Mouse (Mus musculus) forebrain, postnatal 0 days (tissue): ENCODE data around the gene St3gal2. TPM values are rescaled to one million over a fixed set of nuclear protein-coding genes. Genes with fewer than 3 reads are reported as not detected.

Experiments
- ATAC-seq: fragments of 200-750 bp; cut with Nextera tagmentation; 2 replicates; pipeline ENCODE4 v1.8.0; 2017; ENCODE audit warnings: mild to moderate bottlenecking, moderate library complexity
- DNase-seq: peaks from one replicate; pipeline ENCODE4 v3.0.0-alpha.2; 2015
- H3K27ac ChIP-seq: fragments of 300-500 bp; sonication (generic); 2 replicates; pipeline ENCODE4 v1.5.1; 2014; ENCODE audit warnings: low read depth, mild to moderate bottlenecking, antibody characterized with exemption, low read length, moderate library complexity, mixed read lengths
- H3K27me3 ChIP-seq: fragments of 300-500 bp; sonication (generic); 2 replicates; pipeline ENCODE4 v1.6.1; 2014; ENCODE audit warnings: mild to moderate bottlenecking, low read length, mixed read lengths; ENCODE audit not compliant: insufficient read depth
- H3K36me3 ChIP-seq: fragments of 300-500 bp; sonication (generic); 2 replicates; pipeline ENCODE4 v1.6.1; 2014; ENCODE audit warnings: mild to moderate bottlenecking, moderate library complexity; ENCODE audit not compliant: insufficient read depth
- H3K4me1 ChIP-seq: fragments of 300-500 bp; sonication (generic); 2 replicates; pipeline ENCODE4 v1.6.1; 2014; ENCODE audit warnings: antibody characterized with exemption; ENCODE audit not compliant: insufficient read depth
- H3K4me2 ChIP-seq: fragments of 300-500 bp; sonication (generic); 2 replicates; pipeline ENCODE4 v1.6.1; 2014; ENCODE audit warnings: low read depth, mild to moderate bottlenecking, moderate library complexity
- H3K4me3 ChIP-seq: fragments of 300-500 bp; sonication (generic); 2 replicates; pipeline ENCODE4 v1.5.1; 2014; ENCODE audit warnings: low read depth, low read length, mixed read lengths
- H3K9ac ChIP-seq: fragments of 300-500 bp; sonication (generic); 2 replicates; pipeline ENCODE4 v1.6.1; 2014; ENCODE audit warnings: mild to moderate bottlenecking
- H3K9me3 ChIP-seq: fragments of 300-500 bp; sonication (generic); 2 replicates; pipeline ENCODE4 v1.6.1; 2016; ENCODE audit warnings: low read length
- CTCF ChIP-seq: sonication (generic); IDR thresholded peaks from 2 replicates; pipeline ENCODE4 v1.5.1; 2016; ENCODE audit warnings: antibody characterized with exemption, control low read depth, low read depth
- WGBS: fragments of 180-500 bp; shearing (Covaris S2); extraction: QIAGEN DNeasy Blood & Tissue Kit; methylation state at CpG from one replicate; pipeline ENCODE4 v1.1.7; 2014; 5-methylcytosine and 5-hydroxymethylcytosine counted together
- polyA plus RNA-seq: library from polyadenylated mRNA; unstranded; fragments of >200 nt; fragmentation: Nextera tagmentation; extraction: Ambion mirVana; gene quantifications from 2 replicates; pipeline ENCODE4 v1.2.1, GENCODE M21; 2015
- total RNA-seq: library from RNA; depleted of rRNA; stranded (reverse); fragments of >200 nt; gene quantifications from 2 replicates; pipeline ENCODE4 v1.2.3, GENCODE M21; 2014

St3gal2 gene
- total and polyA plus RNA-seq, 2 experiments from 2014 or later: 22.1 to 30.7 TPM

DNA sequence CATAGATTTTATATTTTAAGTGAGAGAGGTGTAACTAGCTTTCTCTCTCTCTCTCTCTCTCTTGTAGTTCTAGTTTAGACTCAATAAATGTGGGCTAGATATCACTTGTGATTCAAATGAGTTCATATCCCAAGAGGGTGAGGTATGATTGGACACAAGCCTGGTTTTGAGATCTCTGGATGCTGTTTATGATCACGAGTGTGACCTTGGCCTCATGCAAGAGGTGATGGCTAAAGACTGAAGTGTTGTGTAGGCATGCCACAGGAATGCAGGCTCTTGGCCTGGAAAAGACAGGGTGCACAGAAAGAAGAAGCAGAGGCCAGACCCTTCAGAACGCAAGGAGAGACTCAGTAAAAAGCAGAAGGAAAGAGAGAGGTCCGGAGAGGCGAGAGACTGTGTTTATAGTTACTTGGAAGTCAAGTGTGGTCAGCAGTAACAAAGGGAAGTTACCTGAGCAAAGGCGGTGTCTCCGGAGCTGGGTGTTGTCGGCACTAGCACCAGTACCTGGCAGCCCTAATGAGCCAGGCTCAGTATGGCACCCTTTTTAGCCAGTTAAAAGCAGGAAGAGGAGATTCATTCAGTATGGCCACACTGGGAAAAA is 24.7 kb downstream of the St3gal2 start:
- TF ChIP-seq CTCF: no peak
- no peak for ATAC-seq
- no peaks in the 10 kb centered on the region for H3K9me3 ChIP-seq
- no peak overlapping the region for H3K4me2 ChIP-seq
- no peaks in the 10 kb centered on the region for H3K36me3 ChIP-seq
- DNase-seq: no peak
- H3K9ac ChIP-seq: no peak overlapping the region
- WGBS: 91% methylated on average over 7 of the region's 7 CpGs
- no peaks in the 10 kb centered on the region for H3K27me3 ChIP-seq
- no peak overlapping the region for H3K4me3 ChIP-seq
- no peaks in the 10 kb centered on the region for H3K4me1 ChIP-seq
- H3K27ac ChIP-seq: no peak overlapping the region

DNA sequence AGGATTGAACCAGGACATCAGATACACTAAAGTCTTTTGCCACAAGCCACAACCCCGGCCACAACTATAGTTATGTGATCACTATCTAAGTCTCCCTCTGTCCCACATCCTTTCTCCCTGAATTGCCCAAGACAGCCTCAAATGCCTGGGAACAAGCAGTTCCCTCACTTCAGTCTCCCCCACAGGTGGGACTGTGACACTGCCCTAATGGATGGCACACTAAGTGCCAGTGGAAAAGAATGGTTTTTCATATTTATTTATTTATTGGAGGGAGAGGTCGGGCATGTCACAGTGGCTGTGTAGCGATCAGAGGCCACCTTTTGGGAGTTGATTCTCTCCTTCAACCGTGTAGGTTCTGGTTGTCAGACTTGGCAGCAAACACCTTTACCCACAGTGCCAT is 26.0 kb downstream of the St3gal2 start:
- Histone ChIP-seq H3K36me3 (no peaks in the 10 kb centered on the region), H3K4me1 (no peaks in the 10 kb centered on the region), H3K9me3 (no peaks in the 10 kb centered on the region), H3K27me3 (no peaks in the 10 kb centered on the region), H3K4me2 (no peak overlapping the region), H3K4me3 (no peak overlapping the region), H3K9ac (no peak overlapping the region), H3K27ac (no peak overlapping the region)
- no peak for TF ChIP-seq CTCF
- ATAC-seq (no peak), DNase-seq (no peak)
- 75% methylated on average over 4 of the region's 4 CpGs for WGBS

- WGBS: 86% methylated on average over 17 of the region's 17 CpGs
- Histone ChIP-seq H3K4me3 (no peak overlapping the region), H3K9me3 (no peaks in the 10 kb centered on the region), H3K27me3 (no peaks in the 10 kb centered on the region), H3K27ac (no peak overlapping the region), H3K9ac (no peak overlapping the region), H3K4me1 (no peaks in the 10 kb centered on the region), H3K4me2 (no peak overlapping the region), H3K36me3 (peaks cover 7% of the 10 kb centered on the region)
- DNase-seq (no peak), ATAC-seq (no peak; the same call in 1 of the 2 replicates)
- TF ChIP-seq CTCF: no peak
Observed at GRCm38 (mm10) chr8:110950065-110950484, 30.4 kb downstream of the St3gal2 start.

DNA sequence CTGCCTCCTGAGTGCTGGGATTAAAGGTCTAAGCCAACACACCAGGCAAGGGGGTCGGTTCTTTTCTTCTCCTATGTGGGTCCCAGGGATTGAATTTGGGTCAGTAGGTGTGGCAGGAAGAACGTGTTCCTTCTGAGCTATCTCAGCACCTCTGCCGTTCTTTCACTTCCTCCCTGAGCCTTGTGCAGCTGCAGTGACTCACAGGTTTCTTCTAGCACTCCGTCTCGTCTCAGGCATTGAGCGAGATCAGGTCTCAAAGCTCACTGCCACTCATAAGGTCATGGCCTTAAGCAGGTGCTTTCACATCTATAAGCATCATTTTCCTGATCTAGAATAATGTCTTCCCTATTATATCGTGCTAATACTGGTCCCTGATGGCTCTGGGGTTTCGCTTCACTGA is 35.1 kb downstream of the St3gal2 start:
- H3K4me2 ChIP-seq: no peak overlapping the region
- no peaks in the 10 kb centered on the region for H3K4me1 ChIP-seq
- ATAC-seq (no peak), DNase-seq (no peak)
- no peak for TF ChIP-seq CTCF
- no peaks in the 10 kb centered on the region for H3K27me3 ChIP-seq
- H3K4me3 ChIP-seq: no peak overlapping the region
- peaks cover 39% of the 10 kb centered on the region for H3K36me3 ChIP-seq
- no peak overlapping the region for H3K9ac ChIP-seq
- H3K9me3 ChIP-seq: no peaks in the 10 kb centered on the region
- WGBS: 85% methylated on average over 8 of the region's 8 CpGs
- no peak overlapping the region for H3K27ac ChIP-seq

- Histone ChIP-seq H3K27me3 (no peaks in the 10 kb centered on the region), H3K4me2 (no peak overlapping the region), H3K9me3 (no peaks in the 10 kb centered on the region), H3K27ac (no peak overlapping the region), H3K36me3 (peaks cover 47% of the 10 kb centered on the region), H3K9ac (no peak overlapping the region), H3K4me1 (no peaks in the 10 kb centered on the region), H3K4me3 (no peak overlapping the region)
- DNase-seq (no peak), ATAC-seq (no peak)
- WGBS: 79% methylated on average over 15 of the region's 15 CpGs
- no peak for TF ChIP-seq CTCF
Observed at GRCm38 (mm10) chr8:110956619-110957450, 37.1 kb downstream of the St3gal2 start.

- TF ChIP-seq CTCF: no peak
- no peak overlapping the region for H3K4me3 ChIP-seq
- no peak for DNase-seq
- no peaks in the 10 kb centered on the region for H3K4me1 ChIP-seq
- 90% methylated on average over 19 of the region's 19 CpGs for WGBS
- no peak overlapping the region for H3K9ac ChIP-seq
- no peaks in the 10 kb centered on the region for H3K9me3 ChIP-seq
- no peak overlapping the region for H3K4me2 ChIP-seq
- H3K27ac ChIP-seq: no peak overlapping the region
- ATAC-seq: no peak
- no peaks in the 10 kb centered on the region for H3K27me3 ChIP-seq
- H3K36me3 ChIP-seq: peaks cover 43% of the 10 kb centered on the region
Observed at GRCm38 (mm10) chr8:110957471-110957870, 37.7 kb downstream of the St3gal2 start.

DNA sequence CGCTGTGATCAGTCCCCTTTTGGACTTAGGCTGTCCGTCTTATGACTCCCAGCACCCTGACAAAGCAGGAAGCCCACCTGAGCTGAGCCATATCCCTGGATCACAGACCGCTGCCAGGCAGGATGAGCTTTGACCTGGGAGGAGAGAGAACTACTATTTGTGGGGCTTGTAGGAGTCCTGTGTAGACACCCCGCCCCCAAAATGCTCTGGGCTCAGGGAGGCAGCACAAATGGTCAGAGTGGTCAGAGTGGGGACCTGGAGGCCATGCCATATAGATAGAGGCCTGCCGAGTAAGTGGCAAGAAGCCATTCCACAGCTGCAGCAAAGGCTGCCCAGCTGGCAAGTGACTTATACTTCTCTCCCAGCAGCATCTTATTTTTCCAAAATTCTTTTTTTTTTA is 38.4 kb downstream of the St3gal2 start:
- H3K9me3 ChIP-seq: no peaks in the 10 kb centered on the region
- no peaks in the 10 kb centered on the region for H3K4me1 ChIP-seq
- H3K27ac ChIP-seq: no peak overlapping the region
- DNase-seq: no peak
- H3K4me3 ChIP-seq: no peak overlapping the region
- H3K36me3 ChIP-seq: peaks cover 49% of the 10 kb centered on the region
- H3K27me3 ChIP-seq: no peaks in the 10 kb centered on the region
- no peak overlapping the region for H3K4me2 ChIP-seq
- TF ChIP-seq CTCF: no peak
- 91% methylated on average over 5 of the region's 5 CpGs for WGBS
- no peak overlapping the region for H3K9ac ChIP-seq
- ATAC-seq: no peak
